Mouse (Mus musculus): ENCODE data around the gene Fam229a.

- peak; percentile 90 for TF ChIP-seq POLR2A (IDR thresholded peaks at IDR 0.05; ENCODE audit: insufficient read length, low read depth)
- no peak for TF ChIP-seq E2F4 (IDR thresholded peaks at IDR 0.05; ENCODE audit: insufficient read depth)
- no peak for TF ChIP-seq TCF12 (IDR thresholded peaks at IDR 0.05; ENCODE audit: insufficient read depth, poor library complexity, severe bottlenecking)
- no peak for TF ChIP-seq MYOG (IDR thresholded peaks at IDR 0.05; ENCODE audit: control insufficient read depth in 1 of 3, insufficient read depth in 1 of 3, insufficient read length in 2 of 3, low read depth in 2 of 3)
- peak; percentile 88 for TF ChIP-seq POLR2AphosphoS2 (IDR thresholded peaks at IDR 0.05; ENCODE audit: insufficient read length, low read depth)
These were observed 29.6 kb upstream of the Fam229a start, which contains the start of gene Bsdc1 for GRCm38 (mm10) chr4:129461183-129461960.
